ENCODE assay signal across 8 mouse cellular contexts in genomic region chr2:60382858-60383669, GRCm38 (mm10). TPM values are rescaled to one million over a fixed set of nuclear protein-coding genes. Genes with fewer than 3 reads are reported as not detected.
A peak's percentile ranks its signal among the peaks of the same experiment; 100 is the strongest.
DNase-seq lines count a peak whose midpoint lies in the region; ATAC-seq lines count a peak whose summit lies in the region.

Ly75 (minus strand) TSS chr2:60383303.

- no peaks in the 10 kb centered on the region for H3K9me3 ChIP-seq in hindbrain, embryonic 12.5 days (replicated peaks)

- H3K4me1 ChIP-seq in hindbrain, embryonic 12.5 days = peaks cover 9% of the 10 kb centered on the region; the same call in 1 of the 2 replicates

- peak within 1 kb of the TSS; percentile 67 for H3K4me2 ChIP-seq in hindbrain, embryonic 12.5 days (replicated peaks)

- H3K27ac ChIP-seq in hindbrain, embryonic 12.5 days = no peak within 1 kb of the TSS

- DNase-seq in Muller cell, postnatal 12 days (ENCODE audit: inconsistent ontology term) = peak; percentile 95
- peak; percentile 32 for DNase-seq in cerebellum, adult 9-10 months
- DNase-seq in frontal cortex, postnatal 10 days (ENCODE audit: low spot score in 2 of 2) = peak; percentile 26 to 66
- peak; percentile 29 to 44 for DNase-seq in layer of hippocampus, postnatal 36 days
- peak; percentile 94 for DNase-seq in lung, postnatal 36 days
- peak; percentile 57 for DNase-seq in retina, postnatal 7 days (ENCODE audit: low read depth, low spot score)
- DNase-seq in urinary bladder, adult 18-20 months (ENCODE audit: low spot score in 2 of 2) = peak; percentile 76 to 79

- 1% methylated on average over 44 of the region's 46 CpGs for WGBS in hindbrain, embryonic 12.5 days

- peak; percentile 98 for ATAC-seq in hindbrain, embryonic 12.5 days (ENCODE audit: low FRiP score)

- H3K27me3 ChIP-seq in hindbrain, embryonic 12.5 days = peaks cover 21% of the 10 kb centered on the region

- peak within 1 kb of the TSS; percentile 56 for H3K9ac ChIP-seq in hindbrain, embryonic 12.5 days

- no peaks in the 10 kb centered on the region for H3K36me3 ChIP-seq in hindbrain, embryonic 12.5 days

- peak within 1 kb of the TSS; percentile 54 for H3K4me3 ChIP-seq in hindbrain, embryonic 12.5 days

RNA-seq across cellular contexts. Expression of gene Ly75, which starts in this region (rescaled TPM):
- polyA plus RNA-seq in hindbrain, embryonic 12.5 days (2016; fragmentation: Nextera tagmentation; extraction: Ambion mirVana) = 1.7 and 2.1 TPM in 2 replicates
- total RNA-seq in layer of hippocampus, postnatal 36 days (2021) = 1 to 10 TPM in 1 of 2 experiments, under 1 TPM in 1; 0.95 to 1.3 TPM

Comparison
In these comparisons a context has a peak if more than half of its experiments do, and no peak if none do; other contexts are left out.
1. DNase-seq: peak in every context shown above with its lines; median percentile 95 in Muller cell, postnatal 12 days; 94 in lung, postnatal 36 days; 78 in urinary bladder, adult 18-20 months; 57 in retina, postnatal 7 days; 46 in frontal cortex, postnatal 10 days; 36 in layer of hippocampus, postnatal 36 days; 32 in cerebellum, adult 9-10 months.